Mouse (Mus musculus): Measurements from ENCODE around the gene Olfr805. TPM values are rescaled to one million over a fixed set of nuclear protein-coding genes. Genes with fewer than 3 reads are reported as not detected.

The Olfr805 gene
- polyA plus RNA-seq, 1 experiment: not detected

DNA sequence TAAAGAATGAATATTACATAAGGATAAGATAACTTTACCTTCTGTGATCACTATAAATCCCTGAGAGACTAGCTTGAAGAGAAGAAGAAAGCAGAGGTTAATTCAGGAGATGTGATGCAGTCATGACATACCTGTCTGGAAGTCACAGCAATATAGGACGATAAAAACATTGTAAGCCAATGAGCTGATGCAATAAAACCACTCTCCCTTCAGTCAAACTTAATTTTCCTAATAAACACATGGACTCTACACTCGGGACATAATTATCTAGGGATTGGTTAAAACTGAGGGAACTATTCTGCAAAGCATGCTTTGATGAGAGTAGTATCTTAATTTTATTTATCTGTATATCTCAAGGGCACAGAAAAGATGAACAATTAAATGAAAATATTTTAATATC, 35.0 kb downstream of the Olfr805 start, which contains the start of gene Olfr803:
Olfr803 (minus strand) TSS at position 101 of the 400 bp plus-strand sequence.
- Histone ChIP-seq H3K4me1 (replicated peaks; ENCODE audit: control insufficient read depth, insufficient read depth, low read length) (no peaks in the 10 kb centered on the region), H3K27ac (ENCODE audit: control insufficient read depth, insufficient read depth, low read length) (no peak within 1 kb of the TSS), H3K4me3 (ENCODE audit: control insufficient read depth, insufficient read depth, low read length) (no peak within 1 kb of the TSS), H3K36me3 (ENCODE audit: control insufficient read depth, insufficient read depth, low read length) (no peaks in the 10 kb centered on the region), H3K27me3 (ENCODE audit: control insufficient read depth, insufficient read depth, low read length) (no peaks in the 10 kb centered on the region)
- no peak for TF ChIP-seq CTCF (IDR thresholded peaks at IDR 0.05; ENCODE audit: borderline replicate concordance, control insufficient read depth, extremely low read depth, insufficient read depth, low read length, poor library complexity)
- no peak for TF ChIP-seq POLR2A (IDR thresholded peaks at IDR 0.05; ENCODE audit: control insufficient read depth, extremely low read depth, insufficient read depth, low read length, poor library complexity)
- 87% methylated on average over 2 of the region's 2 CpGs for WGBS
- no peak for DNase-seq

DNA sequence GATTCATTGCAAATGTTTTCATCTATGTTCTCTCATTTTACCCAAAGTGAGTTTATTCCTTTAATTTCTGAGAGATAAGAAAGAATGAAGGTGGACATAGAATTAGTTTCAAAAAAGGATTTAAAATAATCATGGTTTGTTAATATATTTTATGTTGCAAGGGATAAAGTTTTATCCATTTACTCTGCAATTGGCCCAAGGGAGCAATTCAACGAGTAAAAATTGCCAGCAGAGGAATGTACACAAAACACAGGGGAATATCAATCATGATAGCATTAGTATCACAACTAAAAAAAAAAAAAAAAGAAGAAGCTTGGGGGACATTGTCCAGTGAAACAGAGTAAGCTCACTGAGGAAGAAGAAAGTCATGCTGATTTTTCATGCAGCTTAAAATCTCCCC, 41.1 kb downstream of the Olfr805 start, which contains the start of gene Olfr802:
Olfr802 (minus strand) TSS at position 101 of the 400 bp plus-strand sequence.
- TF ChIP-seq CTCF (IDR thresholded peaks at IDR 0.05; ENCODE audit: borderline replicate concordance, control insufficient read depth, extremely low read depth, insufficient read depth, low read length, poor library complexity) (no peak), POLR2A (IDR thresholded peaks at IDR 0.05; ENCODE audit: control insufficient read depth, extremely low read depth, insufficient read depth, low read length, poor library complexity) (no peak)
- H3K27ac ChIP-seq (ENCODE audit: control insufficient read depth, insufficient read depth, low read length): no peak within 1 kb of the TSS
- no peaks in the 10 kb centered on the region for H3K36me3 ChIP-seq (ENCODE audit: control insufficient read depth, insufficient read depth, low read length)
- DNase-seq: no peak
- 65% methylated on average over 1 of the region's 1 CpGs for WGBS
- H3K4me3 ChIP-seq (ENCODE audit: control insufficient read depth, insufficient read depth, low read length): no peak within 1 kb of the TSS
- H3K27me3 ChIP-seq (ENCODE audit: control insufficient read depth, insufficient read depth, low read length): no peaks in the 10 kb centered on the region
- H3K4me1 ChIP-seq (replicated peaks; ENCODE audit: control insufficient read depth, insufficient read depth, low read length): no peaks in the 10 kb centered on the region

DNA sequence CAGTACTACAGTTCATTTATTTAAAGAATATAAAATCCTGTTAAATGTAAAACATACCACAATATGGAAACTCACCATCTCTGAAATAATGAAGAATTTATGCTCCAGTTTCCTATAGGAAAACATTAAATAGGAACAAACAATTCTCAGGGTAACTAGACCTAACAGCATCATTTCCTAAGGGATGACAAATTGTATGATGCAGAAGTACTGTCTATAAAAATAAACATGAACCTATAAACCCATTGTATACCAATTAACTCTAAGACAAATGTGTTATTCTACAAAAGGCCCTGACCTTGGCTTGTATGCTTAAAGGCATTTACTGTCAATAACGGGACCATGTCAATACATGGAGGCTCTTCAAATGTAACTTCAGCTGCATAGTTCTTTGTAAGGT, 55.4 kb downstream of the Olfr805 start, which contains the start of gene Olfr801:
Olfr801 (minus strand) TSS at position 101 of the 400 bp plus-strand sequence.
- Histone ChIP-seq H3K36me3 (ENCODE audit: control insufficient read depth, insufficient read depth, low read length) (no peaks in the 10 kb centered on the region), H3K27ac (ENCODE audit: control insufficient read depth, insufficient read depth, low read length) (no peak within 1 kb of the TSS), H3K4me1 (replicated peaks; ENCODE audit: control insufficient read depth, insufficient read depth, low read length) (no peaks in the 10 kb centered on the region), H3K4me3 (ENCODE audit: control insufficient read depth, insufficient read depth, low read length) (no peak within 1 kb of the TSS), H3K27me3 (ENCODE audit: control insufficient read depth, insufficient read depth, low read length) (no peaks in the 10 kb centered on the region)
- DNase-seq: no peak
- TF ChIP-seq CTCF (IDR thresholded peaks at IDR 0.05; ENCODE audit: borderline replicate concordance, control insufficient read depth, extremely low read depth, insufficient read depth, low read length, poor library complexity) (no peak), POLR2A (IDR thresholded peaks at IDR 0.05; ENCODE audit: control insufficient read depth, extremely low read depth, insufficient read depth, low read length, poor library complexity) (no peak)
- 93% methylated on average over 1 of the region's 1 CpGs for WGBS

Other genes starting within 250 kb of the Olfr805 start
- not detected in 2 replicates for gene Olfr789, start 244.6 kb downstream of the Olfr805 start, polyA plus RNA-seq (2012; rRNA removed)
- not detected in 2 replicates for gene Olfr790, start 230.9 kb downstream of the Olfr805 start, polyA plus RNA-seq (2012; rRNA removed)
- not detected in 2 replicates for gene Olfr791, start 207.6 kb downstream of the Olfr805 start, polyA plus RNA-seq (2012; rRNA removed)
- not detected in 2 replicates for gene Olfr792, start 190.2 kb downstream of the Olfr805 start, polyA plus RNA-seq (2012; rRNA removed)
- not detected in 2 replicates for gene Olfr794, start 161.7 kb downstream of the Olfr805 start, polyA plus RNA-seq (2012; rRNA removed)
- not detected in 2 replicates for gene Olfr796, start 116.8 kb downstream of the Olfr805 start, polyA plus RNA-seq (2012; rRNA removed)
- gene Olfr798, start 101.4 kb downstream of the Olfr805 start, polyA plus RNA-seq (2012; rRNA removed): not detected in 2 replicates
- not detected in 2 replicates for gene Olfr799, start 91.9 kb downstream of the Olfr805 start, polyA plus RNA-seq (2012; rRNA removed)
- gene Olfr800, start 71.7 kb downstream of the Olfr805 start, polyA plus RNA-seq (2012; rRNA removed): not detected in 2 replicates
- gene Olfr801, start 55.5 kb downstream of the Olfr805 start, polyA plus RNA-seq (2012; rRNA removed): not detected in 2 replicates
- not detected in 2 replicates for gene Olfr802, start 41.2 kb downstream of the Olfr805 start, polyA plus RNA-seq (2012; rRNA removed)
- gene Olfr803, start 35.1 kb downstream of the Olfr805 start, polyA plus RNA-seq (2012; rRNA removed): not detected in 2 replicates
- gene Olfr804, start 26.2 kb downstream of the Olfr805 start, polyA plus RNA-seq (2012; rRNA removed): not detected in 2 replicates
- not detected in 2 replicates for gene Olfr806, start 12.5 kb upstream of the Olfr805 start, polyA plus RNA-seq (2012; rRNA removed)
- gene Olfr807, start 28.4 kb upstream of the Olfr805 start, polyA plus RNA-seq (2012; rRNA removed): not detected in 2 replicates
- gene Olfr808, start 36.1 kb upstream of the Olfr805 start, polyA plus RNA-seq (2012; rRNA removed): not detected in 2 replicates
- not detected in 2 replicates for gene Olfr809, start 45.3 kb upstream of the Olfr805 start, polyA plus RNA-seq (2012; rRNA removed)
- not detected in 2 replicates for gene Olfr810, start 65.5 kb upstream of the Olfr805 start, polyA plus RNA-seq (2012; rRNA removed)
- gene Olfr811, start 75.0 kb upstream of the Olfr805 start, polyA plus RNA-seq (2012; rRNA removed): not detected in 2 replicates
- gene Olfr812, start 116.7 kb upstream of the Olfr805 start, polyA plus RNA-seq (2012; rRNA removed): not detected in 2 replicates
- gene Olfr813, start 126.0 kb upstream of the Olfr805 start, polyA plus RNA-seq (2012; rRNA removed): not detected in 2 replicates
- not detected in 2 replicates for gene Olfr814, start 150.5 kb upstream of the Olfr805 start, polyA plus RNA-seq (2012; rRNA removed)
- not detected in 2 replicates for gene Olfr815, start 176.5 kb upstream of the Olfr805 start, polyA plus RNA-seq (2012; rRNA removed)
- gene Olfr816, start 186.2 kb upstream of the Olfr805 start, polyA plus RNA-seq (2012; rRNA removed): not detected in 2 replicates
- gene Olfr818, start 219.7 kb upstream of the Olfr805 start, polyA plus RNA-seq (2012; rRNA removed): not detected in 2 replicates
- not detected in 2 replicates for gene Olfr819, start 237.9 kb upstream of the Olfr805 start, polyA plus RNA-seq (2012; rRNA removed)
- not detected in 2 replicates for gene Olfr247, start 246.8 kb upstream of the Olfr805 start, polyA plus RNA-seq (2012; rRNA removed)